Comparison of ENCODE assay signal across 23 mouse cellular contexts in genomic region chr17:30530542-30530940, GRCm38 (mm10).
"Had no signal": no experiment of that assay in that cellular context is flagged by ENCODE, and none has a peak within 500 bp of the region (broad histone marks: within the 10 kb centered on the region; RNA-seq: fewer than 3 reads in every experiment).

No protein-coding gene starts in this region.

- ATAC-seq: hindbrain, postnatal 0 days; intestine, embryonic 15.5 days; intestine, postnatal 0 days had no signal

- H3K27ac ChIP-seq: heart, adult 2 months; heart, embryonic 13.5 days; heart, embryonic 15.5 days; hindbrain, embryonic 13.5 days; hindbrain, embryonic 15.5 days; hindbrain, postnatal 0 days; intestine, embryonic 15.5 days; left cerebral cortex, adult 2 months; limb, embryonic 10.5 days; liver, embryonic 13.5 days; liver, embryonic 15.5 days had no signal

- DNase-seq: gastrocnemius, postnatal 14 days; gastrocnemius, postnatal 36 days; heart, adult 2 months; heart, postnatal 14 days; heart, postnatal 36 days; kidney, adult 18-20 months; kidney, adult 8-10 months; kidney, postnatal 10 days; kidney, postnatal 25 days; kidney, postnatal 4 days; liver; liver, embryonic 13.5 days had no signal

- H3K4me3 ChIP-seq: heart, adult 2 months; heart, embryonic 13.5 days; heart, embryonic 15.5 days; hindbrain, embryonic 13.5 days; hindbrain, embryonic 15.5 days; intestine, embryonic 15.5 days; left cerebral cortex, adult 2 months; limb, embryonic 10.5 days; limb, embryonic 12.5 days; liver, embryonic 13.5 days; liver, embryonic 15.5 days had no signal
